Mouse (Mus musculus) fat pad, adult 2 months (tissue): ENCODE results near the gene Lipo3.
"Not testable (repeated sequence)": the region's sequence is repeated elsewhere in the genome, so short reads cannot be mapped to it uniquely, and the experiment has no call there.

Experiments
- DNase-seq: peaks from one replicate; pipeline ENCODE4 v3.0.0-alpha.2; 2011; ENCODE audit warnings: low read depth, low spot score; ENCODE audit errors: extremely low read depth

Lipo3 gene

DNA sequence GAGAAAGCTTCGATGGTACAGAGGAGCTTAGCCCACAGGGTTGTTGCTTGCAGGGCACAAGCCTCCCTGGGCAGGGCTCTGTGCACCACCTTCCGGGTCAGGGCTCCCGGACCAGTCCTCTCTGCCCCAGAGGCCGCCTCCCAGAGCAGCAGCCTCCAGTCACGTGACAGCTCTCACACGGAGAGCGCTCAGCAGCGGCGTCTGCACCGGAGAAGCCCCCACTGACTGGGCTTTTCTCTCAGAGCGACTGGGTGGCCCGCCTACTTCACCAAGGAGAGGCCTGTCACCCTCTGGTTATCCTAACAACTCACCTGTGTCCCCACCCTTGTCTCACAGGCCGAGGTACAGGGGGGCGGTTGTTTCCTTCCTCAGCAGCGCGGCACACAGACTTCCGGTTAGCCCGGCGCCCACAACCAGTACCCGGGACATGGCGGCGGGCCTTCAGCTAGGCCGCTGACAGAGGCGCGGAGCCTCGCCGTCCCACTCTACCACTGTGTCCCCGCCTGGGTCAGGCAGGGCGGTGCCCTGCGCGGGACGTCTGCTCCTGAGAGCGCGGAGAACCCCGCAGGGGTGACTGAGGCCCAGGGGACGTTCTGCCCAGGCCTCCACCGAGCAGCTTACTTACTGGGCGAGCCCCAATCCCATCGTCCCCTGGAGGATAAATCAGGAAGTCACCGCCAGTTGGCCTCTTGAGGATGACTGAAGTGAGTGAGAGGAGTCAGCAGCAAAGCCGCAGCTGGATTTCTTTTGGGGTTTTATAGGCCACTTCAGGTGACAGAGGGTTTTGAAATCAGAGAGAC is at the start of gene Lipo3:
Gene Lipo3, minus strand, starts transcription at position 665 of the 800 bp plus-strand sequence.
- not testable (repeated sequence) for DNase-seq

DNA sequence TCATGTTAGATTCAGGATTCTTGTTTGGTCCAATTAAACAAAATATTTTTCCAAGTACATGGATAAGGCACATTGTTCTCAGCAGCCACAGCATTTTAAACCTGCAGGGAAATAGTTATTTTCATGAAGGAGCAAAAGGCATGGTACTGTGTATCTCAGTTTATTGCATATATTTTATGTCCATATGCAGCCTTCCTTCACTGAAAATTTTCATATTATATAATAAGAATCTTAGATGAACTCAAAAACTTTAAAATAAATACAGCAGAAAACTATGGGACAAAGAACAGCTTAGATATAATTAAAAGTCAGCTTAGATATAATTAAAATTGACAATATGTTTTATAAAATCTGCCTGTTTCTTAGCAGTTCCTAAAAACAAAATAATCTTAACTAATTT is 25.6 kb upstream of the Lipo3 start, which contains the start of gene Lipo1:
Gene Lipo1, minus strand, starts transcription at position 101 of the 400 bp plus-strand sequence.
- DNase-seq = not testable (repeated sequence)

DNA sequence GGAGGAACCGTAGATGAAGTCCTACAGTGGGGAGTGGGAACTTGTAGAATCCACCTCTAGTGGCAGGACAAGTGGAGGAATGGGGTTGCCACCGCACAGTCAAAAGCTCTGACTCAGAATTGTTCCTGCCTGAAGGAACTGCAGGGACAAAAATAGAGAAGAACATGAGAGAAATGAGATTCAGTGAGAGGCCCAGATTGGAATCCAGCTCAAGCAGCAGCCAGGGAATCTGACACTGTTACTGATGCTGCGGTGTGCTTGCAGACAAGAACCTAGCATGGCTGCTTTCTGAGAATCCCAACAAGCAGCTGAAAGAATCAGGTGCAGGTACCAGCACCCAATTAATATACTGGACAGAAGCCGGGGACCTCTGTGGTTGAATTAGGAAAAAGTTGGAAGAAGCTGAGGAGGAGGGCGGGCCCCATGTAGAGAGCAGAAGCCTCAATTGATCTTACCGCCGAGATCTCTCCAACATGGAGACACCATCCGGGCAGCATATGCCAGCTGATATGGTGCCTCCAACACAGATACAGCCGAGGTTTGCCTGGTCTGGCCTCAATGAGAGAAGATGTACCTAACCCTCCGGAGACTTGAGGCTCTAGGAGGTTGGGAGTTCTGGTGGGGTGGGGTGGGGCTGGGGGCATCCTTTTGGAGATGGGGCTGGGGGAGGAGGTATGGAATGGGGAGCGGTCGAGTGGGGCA is 25.0 kb upstream of the Lipo3 start:
- no peak for DNase-seq

DNA sequence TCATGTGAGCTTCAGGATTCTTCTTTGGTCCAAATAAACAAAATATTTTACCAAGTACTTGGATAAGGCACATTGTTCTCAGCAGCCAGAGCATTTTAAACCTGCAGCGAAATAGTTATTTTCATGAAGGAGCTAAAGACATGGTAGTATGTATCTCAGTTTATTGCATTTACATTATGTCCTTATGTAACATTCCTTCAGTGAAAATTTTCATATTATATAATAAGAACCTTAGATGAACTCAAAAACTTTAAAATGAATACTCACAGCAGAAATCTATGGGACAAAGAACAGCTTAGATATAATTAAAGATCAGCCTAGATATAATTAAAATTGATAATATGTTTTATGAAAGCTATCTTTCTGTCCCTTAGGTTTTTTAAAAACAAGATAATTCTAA is 10.5 kb downstream of the Lipo3 start, which contains the start of gene Lipo2:
Gene Lipo2, minus strand, starts transcription at position 101 of the 400 bp plus-strand sequence.
- DNase-seq = not testable (repeated sequence)

DNA sequence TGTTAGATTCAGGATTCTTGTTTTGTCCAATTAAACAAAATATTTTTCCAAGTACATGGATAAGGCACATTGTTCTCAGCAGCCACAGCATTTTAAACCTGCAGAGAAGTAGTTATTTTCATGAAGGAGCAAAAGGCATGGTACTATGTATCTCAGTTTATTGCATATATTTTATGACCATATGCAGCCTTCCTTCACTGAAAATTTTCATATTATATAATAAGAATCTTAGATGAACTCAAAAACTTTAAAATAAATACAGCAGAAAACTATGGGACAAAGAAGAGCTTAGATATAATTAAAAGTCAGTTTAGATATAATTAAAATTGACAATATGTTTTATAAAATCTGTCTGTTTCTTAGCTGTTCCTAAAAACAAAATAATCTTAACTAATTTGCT is 136.6 kb downstream of the Lipo3 start, which contains the start of gene Gm8978:
Gene Gm8978, minus strand, starts transcription at position 101 of the 400 bp plus-strand sequence.
- not testable (repeated sequence) for DNase-seq

DNA sequence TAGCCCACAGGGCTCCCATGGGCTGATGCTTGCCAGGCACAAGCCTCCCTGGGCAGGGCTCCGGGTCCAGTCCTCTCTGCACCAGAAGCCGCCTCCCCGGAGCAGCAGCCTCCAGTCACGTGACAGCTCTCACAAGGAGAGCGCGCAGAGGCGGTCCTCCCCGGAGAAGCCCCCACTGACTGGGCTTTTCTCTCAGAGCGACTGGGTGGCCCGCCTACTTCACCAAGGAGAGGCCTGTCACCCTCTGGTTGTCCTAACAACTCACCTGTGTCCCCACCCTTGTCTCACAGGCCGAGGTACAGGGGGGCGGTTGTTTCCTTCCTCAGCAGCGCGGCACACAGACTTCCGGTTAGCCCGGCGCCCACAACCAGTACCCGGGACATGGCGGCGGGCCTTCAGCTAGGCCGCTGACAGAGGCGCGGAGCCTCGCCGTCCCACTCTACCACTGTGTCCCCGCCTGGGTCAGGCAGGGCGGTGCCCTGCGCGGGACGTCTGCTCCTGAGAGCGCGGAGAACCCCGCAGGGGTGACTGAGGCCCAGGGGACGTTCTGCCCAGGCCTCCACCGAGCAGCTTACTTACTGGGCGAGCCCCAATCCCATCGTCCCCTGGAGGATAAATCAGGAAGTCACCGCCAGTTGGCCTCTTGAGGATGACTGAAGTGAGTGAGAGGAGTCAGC is 172.0 kb downstream of the Lipo3 start:
- DNase-seq = not testable (repeated sequence)

DNA sequence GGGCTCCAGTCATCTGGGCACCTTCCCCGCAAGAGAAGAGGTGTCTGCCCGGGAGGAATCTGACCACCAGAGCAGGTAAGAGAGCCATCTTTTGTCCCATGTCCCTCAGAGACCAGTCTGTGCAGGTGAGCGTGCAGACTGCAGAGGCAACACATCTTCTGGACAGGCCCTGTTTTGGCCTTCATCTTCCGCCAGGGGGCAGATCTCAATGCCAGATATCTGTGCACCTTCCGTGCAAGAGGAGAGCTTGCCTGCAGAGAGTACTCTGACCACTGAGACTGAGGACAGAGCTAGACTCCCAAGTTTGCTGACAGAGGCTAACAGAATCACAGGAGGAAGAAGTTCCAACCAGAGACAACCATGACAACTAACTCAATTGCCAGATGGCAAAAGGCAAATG is 193.2 kb downstream of the Lipo3 start:
- DNase-seq = not testable (repeated sequence)

DNA sequence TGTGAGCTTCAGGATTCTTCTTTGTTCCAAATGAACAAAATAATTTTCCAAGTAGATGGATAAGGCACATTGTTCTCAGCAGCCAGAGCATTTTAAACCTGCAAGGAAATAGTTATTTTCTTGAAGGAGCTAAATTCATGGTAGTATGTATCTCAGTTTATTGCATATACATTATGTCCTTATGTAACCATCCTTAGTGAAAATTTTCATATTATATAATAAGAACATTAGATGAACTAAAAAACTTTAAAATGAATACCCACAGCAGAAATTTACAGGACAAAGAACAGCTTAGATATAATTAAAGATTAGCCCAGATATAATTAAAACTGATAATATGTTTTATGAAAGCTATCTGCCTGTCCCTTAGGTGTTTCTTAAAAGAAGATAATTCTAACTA is 244.1 kb downstream of the Lipo3 start, which contains the start of gene Lipo4:
Gene Lipo4, minus strand, starts transcription at position 101 of the 400 bp plus-strand sequence.
- DNase-seq = no peak
